Mouse (Mus musculus) lung, postnatal 0 days (tissue): Measurements from ENCODE around the gene Sf3b3.
"Not testable (repeated sequence)": the region's sequence is repeated elsewhere in the genome, so short reads cannot be mapped to it uniquely, and the experiment has no call there.

ENCODE experiments used
- CTCF ChIP-seq: IDR thresholded peaks from 2 replicates; pipeline ENCODE4 v1.5.1; 2016; ENCODE audit warnings: antibody characterized with exemption, mild to moderate bottlenecking
- EP300 ChIP-seq: IDR thresholded peaks from 2 replicates; pipeline ENCODE4 v1.6.1; 2016; ENCODE audit warnings: antibody characterized with exemption, mild to moderate bottlenecking, control low read depth

DNA sequence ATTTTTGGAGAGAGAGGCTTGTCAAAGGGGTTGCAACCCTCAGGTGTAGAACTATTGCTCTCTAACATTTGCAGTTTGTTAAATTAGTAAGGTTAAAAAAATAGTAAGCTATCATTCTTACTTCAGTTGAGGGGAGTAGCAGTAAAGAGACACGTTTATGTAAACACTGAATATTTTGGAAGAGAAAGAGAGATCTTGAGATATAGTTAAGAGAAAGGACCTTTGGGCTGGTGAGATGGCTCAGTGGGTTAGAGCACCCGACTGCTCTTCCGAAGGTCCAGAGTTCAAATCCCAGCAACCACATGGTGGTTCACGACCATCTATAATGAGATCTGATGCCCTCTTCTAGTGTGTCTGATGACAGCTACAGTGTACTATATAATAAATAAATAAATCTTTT, 9.5 kb upstream of the Sf3b3 start:
- not testable (repeated sequence) for TF ChIP-seq CTCF, EP300
